9 mouse cellular contexts compared by ENCODE assay signal in the genomic region with DNA sequence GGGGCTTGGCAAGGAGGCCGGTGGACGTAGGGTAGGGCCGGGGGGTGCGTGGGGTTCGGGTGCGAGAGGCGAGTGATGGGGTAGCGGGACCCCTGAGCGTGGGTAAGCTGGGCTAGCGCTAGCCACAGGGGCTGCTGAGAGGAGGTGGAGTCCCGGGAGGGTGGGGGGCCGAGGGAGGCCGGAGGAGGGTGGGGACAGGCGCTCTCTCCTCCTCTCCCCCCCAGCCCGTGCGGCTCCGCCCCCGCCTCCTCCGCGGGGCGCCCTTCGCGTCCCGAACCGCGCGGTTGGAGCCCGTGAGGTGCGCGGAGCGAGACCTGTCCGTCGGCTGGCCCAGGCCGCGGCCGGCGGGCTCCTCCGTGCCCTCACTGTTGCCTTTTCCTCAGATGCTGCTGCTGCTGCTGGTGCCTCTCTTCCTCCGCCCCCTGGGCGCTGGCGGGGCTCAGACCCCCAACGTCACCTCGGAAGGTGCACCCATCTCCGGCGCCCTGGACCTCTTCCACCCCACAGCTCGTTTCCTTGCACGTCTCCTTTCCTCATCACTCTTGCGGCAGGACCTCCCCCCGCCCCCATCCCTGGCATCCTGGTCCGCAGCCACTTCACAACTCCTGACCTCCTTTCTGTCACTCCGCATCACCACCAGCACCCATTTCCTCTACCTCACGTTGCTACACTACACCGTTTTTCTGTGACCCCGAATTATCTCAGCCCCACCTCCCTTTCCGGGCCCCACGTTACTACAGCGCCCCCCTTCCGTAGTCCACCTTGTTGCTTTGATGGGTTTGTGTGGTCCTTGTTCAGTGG. TPM values are rescaled to one million over a fixed set of nuclear protein-coding genes. Genes with fewer than 3 reads are reported as not detected.
DNase-seq lines count a peak whose midpoint lies in the region; ATAC-seq and TF ChIP-seq lines count a peak whose summit lies in the region.
"Had no signal": no experiment of that assay in that cellular context is flagged by ENCODE, and none has a peak within 500 bp of the region (broad histone marks: within the 10 kb centered on the region; RNA-seq: fewer than 3 reads in every experiment).

No protein-coding gene starts in this region.

- peak; percentile 84 for ATAC-seq in embryonic facial prominence, embryonic 15.5 days (ENCODE audit: insufficient number of reproducible peaks, low FRiP score, low TSS enrichment, low read depth)
- ATAC-seq in neutrophil, adult 5-6 weeks (ENCODE audit: extremely low read depth, insufficient number of reproducible peaks, low FRiP score, poor library complexity, severe bottlenecking): peak; percentile 20; the same call in 1 of the 2 replicates

- peak; percentile 3 for TF ChIP-seq RAD21 in CH12.LX (IDR thresholded peaks at IDR 0.05; ENCODE audit: low read depth, low read length)

- dilution Hi-C loops in CH12.LX (cut with MboI; ENCODE audit: extremely low pct_ligation_motif_present, extremely low pct_unique_long_range_greater_than_20kb, low sequenced_read_pairs): no loop called here

- peak overlapping the region; percentile 56 to 78 (median 75) for H3K4me3 ChIP-seq in CH12.LX (replicated peaks in 1 of 3; ENCODE audit: low read depth in 2 of 3, low read length in 2 of 3, poor library complexity in 1 of 3)
- peak overlapping the region; percentile 68 for H3K4me3 ChIP-seq in embryonic facial prominence, embryonic 15.5 days (replicated peaks)
- peak overlapping the region; percentile 82 for H3K4me3 ChIP-seq in lung, adult 2 months (replicated peaks; ENCODE audit: extremely low read depth, low read depth, low read length)

- peak overlapping the region; percentile 64 for H3K9ac ChIP-seq in CH12.LX (ENCODE audit: insufficient read depth, low read depth)
- H3K9ac ChIP-seq in embryonic facial prominence, embryonic 15.5 days: peak overlapping the region; percentile 67

- peak; percentile 24 for DNase-seq in CH12.LX (ENCODE audit: extremely low read depth)
- DNase-seq in adrenal gland, postnatal 25 days: peak; percentile 74
- DNase-seq in heart, postnatal 10 days: peak; percentile 63 to 70
- peak; percentile 54 to 78 for DNase-seq in kidney, postnatal 36 days
- DNase-seq in lung, adult 2 months: no peak
- DNase-seq in yolk sac, embryonic 10.5 days (ENCODE audit: low spot score): peak; percentile 86

- peak overlapping the region; percentile 72 for H3K4me2 ChIP-seq in CH12.LX (ENCODE audit: insufficient read depth, low read depth, poor library complexity, severe bottlenecking)
- H3K4me2 ChIP-seq in embryonic facial prominence, embryonic 15.5 days (replicated peaks): peak overlapping the region; percentile 92

- TF ChIP-seq POLR2A in CH12.LX (IDR thresholded peaks at IDR 0.05; ENCODE audit: low read depth, low read length): no peak; the same call in 1 of the 2 replicates
- no peak for TF ChIP-seq POLR2A in lung, adult 2 months (IDR thresholded peaks at IDR 0.05; ENCODE audit: borderline replicate concordance, extremely low read depth, low read depth, low read length)

- in situ Hi-C loops in CH12.LX (cut with MboI; ENCODE audit: low pct_ligation_motif_present, low pct_unique_long_range_greater_than_20kb, low sequenced_read_pairs): no loop called here

- no peak for TF ChIP-seq EP300 in CH12.LX (IDR thresholded peaks at IDR 0.05; ENCODE audit: low read length)

- TF ChIP-seq CTCF in CH12.LX (conservative IDR thresholded peaks at IDR 0.05 in 1 of 2, IDR thresholded peaks at IDR 0.05 in 1 of 2; ENCODE audit: low read depth in 2 of 2, low read length in 2 of 2): peak in 1 of 2 experiments; percentile 50; a peak in 2 of 4 replicates
- TF ChIP-seq CTCF in lung, adult 2 months (IDR thresholded peaks at IDR 0.05; ENCODE audit: insufficient read depth, low read length): no peak

- peaks cover 3 to 29% of the 10 kb centered on the region in 2 experiments for H3K36me3 ChIP-seq in CH12.LX (replicated peaks in 1 of 2; ENCODE audit: control insufficient read depth in 1 of 2, insufficient read depth in 1 of 2, low read length in 1 of 2)
- no peaks in the 10 kb centered on the region for H3K36me3 ChIP-seq in embryonic facial prominence, embryonic 15.5 days

- H3K27ac ChIP-seq in CH12.LX (ENCODE audit: insufficient read depth, low read depth): no peak overlapping the region
- H3K27ac ChIP-seq in embryonic facial prominence, embryonic 15.5 days (replicated peaks): peak overlapping the region; percentile 77

- H3K4me1 ChIP-seq in CH12.LX (ENCODE audit: control insufficient read depth in 1 of 2, insufficient read depth in 2 of 2): peaks cover 6 to 20% of the 10 kb centered on the region in 2 experiments
- H3K4me1 ChIP-seq in embryonic facial prominence, embryonic 15.5 days: peaks cover 46% of the 10 kb centered on the region
- peaks cover 8% of the 10 kb centered on the region; the same call in 1 of the 2 replicates for H3K4me1 ChIP-seq in lung, adult 2 months (ENCODE audit: control insufficient read depth, insufficient read depth, low read length)

- no peaks in the 10 kb centered on the region for H3K9me3 ChIP-seq in CH12.LX (replicated peaks; ENCODE audit: low read length)
- H3K9me3 ChIP-seq in embryonic facial prominence, embryonic 15.5 days (replicated peaks): no peaks in the 10 kb centered on the region

- intact Hi-C loops in heart, postnatal 10 days (cut with DNase I): loop anchor here (2.0 to 5.0 kb wide), 3 partner anchors 44 to 209 kb away; partner anchors contain the start of genes Trim26, Znrd1 and Znrd1as

- 1% methylated on average over 45 of the region's 58 CpGs for WGBS in embryonic facial prominence, embryonic 15.5 days
- 2% methylated on average over 46 of the region's 58 CpGs for WGBS in lung, adult 2 months

- H3K79me2 ChIP-seq in CH12.LX (replicated peaks; ENCODE audit: control insufficient read depth, extremely low read depth, insufficient read depth, poor library complexity, severe bottlenecking): no peaks in the 10 kb centered on the region

- peaks cover 6% of the 10 kb centered on the region for H3K27me3 ChIP-seq in CH12.LX (replicated peaks)
- peaks cover 4% of the 10 kb centered on the region; the same call in 1 of the 2 replicates for H3K27me3 ChIP-seq in embryonic facial prominence, embryonic 15.5 days

TF ChIP-seq in CH12.LX, 34 proteins besides CTCF, POLR2A, EP300 and RAD21:
- TF ChIP-seq MAX (IDR thresholded peaks at IDR 0.05; ENCODE audit: low read length) (no peak), NELFE (IDR thresholded peaks at IDR 0.05; ENCODE audit: low read depth, low read length) (0 out of 2 replicates have a peak, but pooled peaks have one; percentile 24), SMC3 (IDR thresholded peaks at IDR 0.05; ENCODE audit: low read depth, low read length) (peak; percentile 20; the same call in 1 of the 2 replicates)

RNA-seq across cellular contexts. Expression of gene Gabbr1, which starts 0.7 kb away (rescaled TPM):
- total RNA-seq in CH12.LX (2012; rRNA removed) (4.7 TPM in 2 replicates), CH12.LX (2014; rRNA removed) (1.8 and 2.1 TPM in 2 replicates)
- polyA plus RNA-seq in CH12.LX (2012; ENCODE audit: insufficient read length, low read depth): 10.2 and 11.6 TPM in 2 replicates
- total RNA-seq in adrenal gland, postnatal 25 days (2021): 39.6 and 46.0 TPM in 2 replicates
- 11.5 and 15.0 TPM in 2 replicates for polyA plus RNA-seq in embryonic facial prominence, embryonic 15.5 days (2015; fragmentation: Nextera tagmentation; extraction: Ambion mirVana)
- 10 to 100 TPM; 14.0 to 17.2 TPM for total RNA-seq in heart, postnatal 10 days (2021)
- 38.0 and 46.1 TPM in 2 replicates for polyA plus RNA-seq in lung, adult 2 months (2012; rRNA removed)
- total RNA-seq in neutrophil, adult 5-6 weeks (2017): 34.7 and 38.2 TPM in 2 replicates

RNA-seq across cellular contexts. Expression of gene Mog, which starts 23.3 kb away (rescaled TPM):
- total RNA-seq in CH12.LX (2012; rRNA removed) (not detected in 2 replicates), CH12.LX (2014; rRNA removed) (not detected in 2 replicates)
- not detected in 2 replicates for polyA plus RNA-seq in CH12.LX (2012; ENCODE audit: insufficient read length, low read depth)
- total RNA-seq in adrenal gland, postnatal 25 days (2021): not detected in 2 replicates
- 0.09 TPM in 1 of 2 replicates, not detected in the other for polyA plus RNA-seq in embryonic facial prominence, embryonic 15.5 days (2015; fragmentation: Nextera tagmentation; extraction: Ambion mirVana)
- not detected for total RNA-seq in heart, postnatal 10 days (2021)
- not detected in 2 replicates for polyA plus RNA-seq in lung, adult 2 months (2012; rRNA removed)
- total RNA-seq in neutrophil, adult 5-6 weeks (2017): not detected in 2 replicates
- polyA plus RNA-seq: gonadal fat pad, adult 2 months had no signal

RNA-seq across cellular contexts. Expression of gene Olfr90, which starts 41.8 kb away (rescaled TPM):
- total RNA-seq in CH12.LX (2012; rRNA removed) (not detected in 2 replicates), CH12.LX (2014; rRNA removed) (not detected in 2 replicates)
- polyA plus RNA-seq in CH12.LX (2012; ENCODE audit: insufficient read length, low read depth): not detected in 2 replicates
- total RNA-seq in adrenal gland, postnatal 25 days (2021): not detected in 2 replicates
- 0.07 TPM in 1 of 2 replicates, not detected in the other for polyA plus RNA-seq in embryonic facial prominence, embryonic 15.5 days (2015; fragmentation: Nextera tagmentation; extraction: Ambion mirVana)
- total RNA-seq in heart, postnatal 10 days (2021): not detected
- polyA plus RNA-seq in lung, adult 2 months (2012; rRNA removed): not detected in 2 replicates
- 0.12 TPM in 1 of 2 replicates, not detected in the other for total RNA-seq in neutrophil, adult 5-6 weeks (2017)
- polyA plus RNA-seq: gonadal fat pad, adult 2 months had no signal

RNA-seq across cellular contexts. Expression of gene Zfp57, which starts 45.5 kb away (rescaled TPM):
- total RNA-seq in CH12.LX (2012; rRNA removed): not detected in 2 replicates
- not detected in 2 replicates for total RNA-seq in CH12.LX (2014; rRNA removed)
- 0.10 and 0.26 TPM in 2 replicates for polyA plus RNA-seq in CH12.LX (2012; ENCODE audit: insufficient read length, low read depth)
- total RNA-seq in adrenal gland, postnatal 25 days (2021): 2.5 and 3.8 TPM in 2 replicates
- 52.2 and 62.2 TPM in 2 replicates for polyA plus RNA-seq in embryonic facial prominence, embryonic 15.5 days (2015; fragmentation: Nextera tagmentation; extraction: Ambion mirVana)
- total RNA-seq in heart, postnatal 10 days (2021): 1 to 10 TPM; 5.6 to 6.9 TPM
- 12.8 and 21.6 TPM in 2 replicates for polyA plus RNA-seq in lung, adult 2 months (2012; rRNA removed)
- total RNA-seq in neutrophil, adult 5-6 weeks (2017): not detected in 2 replicates

RNA-seq across cellular contexts. Expression of gene Olfr91, which starts 51.6 kb away (rescaled TPM):
- total RNA-seq in CH12.LX (2012; rRNA removed) (not detected in 2 replicates), CH12.LX (2014; rRNA removed) (not detected in 2 replicates)
- not detected in 2 replicates for polyA plus RNA-seq in CH12.LX (2012; ENCODE audit: insufficient read length, low read depth)
- not detected in 2 replicates for total RNA-seq in adrenal gland, postnatal 25 days (2021)
- polyA plus RNA-seq in embryonic facial prominence, embryonic 15.5 days (2015; fragmentation: Nextera tagmentation; extraction: Ambion mirVana): not detected in 2 replicates
- not detected for total RNA-seq in heart, postnatal 10 days (2021)
- not detected in 2 replicates for polyA plus RNA-seq in lung, adult 2 months (2012; rRNA removed)
- not detected in 2 replicates for total RNA-seq in neutrophil, adult 5-6 weeks (2017)
- polyA plus RNA-seq: gonadal fat pad, adult 2 months had no signal
